Mouse (Mus musculus) heart, adult 2 months (tissue): Measurements from ENCODE around the gene Tepp.

ENCODE experiments used
- CTCF ChIP-seq: fragments of 200-600 bp; IDR thresholded peaks from 2 replicates; pipeline ENCODE4 v1.8.1; 2022; ENCODE audit warnings: antibody characterized with exemption, mild to moderate bottlenecking, moderate library complexity
- POLR2A ChIP-seq: fragments of 200-500 bp; IDR thresholded peaks from 2 replicates; pipeline ENCODE4 v1.6.1; 2011; ENCODE audit warnings: mild to moderate bottlenecking, low read depth, low read length, control low read depth; ENCODE audit not compliant: insufficient read depth

- no peak for TF ChIP-seq CTCF
- TF ChIP-seq POLR2A, result no peak
These were observed 17.6 kb downstream of the Tepp start for GRCm38 (mm10) chr8:95327866-95328465.
